Mouse (Mus musculus): ENCODE measurements at regions not wholly inside any gene's neighbourhood (a gene's known extent, or its start where the extent isn't known, plus 50 kb on each side); places are given as distances from the start of the nearest gene placed in this dataset.

- no peak for DNase-seq
Measured at GRCm38 (mm10) chr15:65646470-65646869, 631.8 kb upstream of the Gm21961 start.

DNA sequence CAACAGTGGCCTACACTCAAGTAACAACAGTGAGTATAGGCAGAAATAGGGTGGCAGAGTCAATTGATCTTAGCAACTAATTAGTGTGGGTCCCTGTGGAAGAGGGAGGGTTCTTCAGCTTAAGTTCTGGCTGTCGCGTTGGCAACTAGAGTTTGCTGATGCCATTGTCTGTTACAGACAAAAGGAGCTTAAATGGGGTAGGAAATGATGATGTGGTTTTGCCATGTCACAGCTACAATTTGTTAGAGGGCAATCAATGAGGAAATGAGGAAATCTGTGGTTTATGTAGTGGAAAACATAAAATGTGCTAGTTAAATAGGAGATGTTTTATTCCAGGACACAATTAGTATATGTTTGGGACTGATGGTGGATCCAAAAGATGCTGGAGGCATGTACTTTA is 624.8 kb upstream of the Gm21961 start:
- DNase-seq = no peak

DNA sequence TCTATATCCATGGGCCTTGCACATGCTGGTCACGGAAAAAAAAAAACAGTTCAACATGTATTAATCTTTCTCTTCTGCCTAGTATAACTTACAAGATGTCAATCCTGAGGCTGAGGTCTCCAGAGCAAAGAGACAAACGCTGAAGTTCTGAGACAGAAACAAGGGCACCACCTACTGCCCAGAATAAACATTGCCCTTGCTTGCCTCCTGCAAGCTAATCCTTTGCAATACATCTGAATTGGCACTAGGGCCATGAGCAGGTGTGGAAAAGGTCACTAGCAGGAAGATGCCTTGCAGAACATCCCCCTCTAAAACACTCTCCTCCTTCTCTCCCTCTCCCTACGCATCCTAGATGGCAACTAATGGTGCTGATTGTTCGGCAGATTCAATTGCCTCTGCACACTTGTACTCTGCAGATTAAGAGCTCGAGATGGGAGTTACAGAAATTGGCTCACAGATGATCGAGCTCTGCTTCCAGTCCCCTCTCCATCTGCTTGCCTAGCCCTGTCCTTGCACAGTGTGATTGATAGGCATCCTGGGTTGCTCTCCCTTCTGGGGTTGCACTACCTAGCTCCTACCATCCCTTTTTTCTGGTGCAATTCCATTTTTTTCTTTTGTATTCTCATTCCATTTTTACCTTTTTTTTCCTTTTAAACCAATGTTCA is 622.9 kb upstream of the Gm21961 start:
- peak; percentile 72 for DNase-seq

- DNase-seq = no peak
Measured at GRCm38 (mm10) chr15:65632440-65632839, 617.7 kb upstream of the Gm21961 start.

- no peak for DNase-seq
Measured at GRCm38 (mm10) chr15:65630476-65630875, 615.8 kb upstream of the Gm21961 start.

GRCm38 (mm10) chr15:65592718-65593477 is 578.2 kb upstream of the Gm21961 start:
- peak; percentile 92 for DNase-seq

DNA sequence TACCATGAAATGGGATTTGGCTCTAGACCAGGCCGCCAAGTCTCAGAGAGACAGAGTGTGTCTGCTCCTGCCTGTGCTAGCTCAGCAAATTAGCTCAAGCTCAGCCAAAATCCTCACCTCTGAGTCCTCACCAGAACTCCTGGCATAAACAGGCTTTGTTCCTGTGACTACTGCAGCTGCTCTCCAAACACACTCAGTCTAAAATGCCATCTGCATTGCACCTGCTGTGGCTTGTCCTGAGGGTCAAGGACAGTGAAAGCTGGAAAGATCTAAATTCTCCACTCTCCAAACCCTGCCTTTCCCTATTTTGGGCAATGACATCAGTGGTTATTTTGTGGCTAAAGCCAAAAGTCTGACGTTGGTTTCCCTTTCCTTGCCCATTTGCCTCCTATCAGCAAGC is 570.9 kb upstream of the Gm21961 start:
- DNase-seq = no peak

- peak; percentile 14 for DNase-seq
Measured at GRCm38 (mm10) chr15:65579353-65579752, 564.6 kb upstream of the Gm21961 start.

GRCm38 (mm10) chr15:65567931-65568330 is 553.2 kb upstream of the Gm21961 start:
- peak; percentile 6 for DNase-seq

- DNase-seq = no peak
Measured at GRCm38 (mm10) chr15:65557846-65558835, 543.4 kb upstream of the Gm21961 start.

DNA sequence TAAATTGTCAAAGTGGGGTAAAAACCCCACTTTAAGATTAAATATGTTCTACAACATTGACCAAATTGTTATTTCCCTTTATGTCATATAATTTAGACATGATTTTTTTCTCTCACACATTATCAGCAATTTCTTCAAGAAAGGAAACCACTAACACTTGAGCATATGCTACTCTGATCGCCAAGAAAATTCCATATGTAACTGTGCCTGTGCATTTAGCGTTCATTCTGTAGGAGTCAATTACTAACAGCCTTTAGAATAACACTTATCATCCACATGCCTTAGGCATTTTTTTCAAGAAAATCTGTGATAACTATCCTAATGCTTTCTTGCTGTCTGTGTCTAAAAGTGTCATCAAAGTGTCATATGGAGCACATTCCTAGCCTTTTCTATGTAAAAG is 534.3 kb upstream of the Gm21961 start:
- no peak for DNase-seq

DNA sequence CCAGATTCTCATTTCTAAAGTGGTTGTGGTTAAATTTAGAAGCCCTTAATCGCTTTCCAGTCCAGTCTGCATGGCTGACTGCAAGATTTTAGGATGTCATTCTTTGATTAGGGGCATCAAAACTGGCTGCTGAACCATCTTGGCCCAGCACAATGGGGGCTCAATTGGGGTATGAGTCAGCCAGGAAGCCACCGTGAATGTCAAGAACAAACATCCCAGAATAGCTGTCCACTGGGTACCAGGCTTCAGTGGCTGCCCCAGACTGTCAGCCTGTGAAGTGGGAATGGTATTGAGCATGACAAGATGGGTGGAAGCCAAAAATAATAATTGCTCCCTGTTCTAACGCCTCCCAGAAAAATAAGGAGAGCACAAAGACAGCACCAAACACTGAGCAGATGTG is 520.9 kb upstream of the Gm21961 start:
- no peak for DNase-seq

GRCm38 (mm10) chr15:65532241-65532640 is 517.5 kb upstream of the Gm21961 start:
- peak; percentile 6 for DNase-seq

DNA sequence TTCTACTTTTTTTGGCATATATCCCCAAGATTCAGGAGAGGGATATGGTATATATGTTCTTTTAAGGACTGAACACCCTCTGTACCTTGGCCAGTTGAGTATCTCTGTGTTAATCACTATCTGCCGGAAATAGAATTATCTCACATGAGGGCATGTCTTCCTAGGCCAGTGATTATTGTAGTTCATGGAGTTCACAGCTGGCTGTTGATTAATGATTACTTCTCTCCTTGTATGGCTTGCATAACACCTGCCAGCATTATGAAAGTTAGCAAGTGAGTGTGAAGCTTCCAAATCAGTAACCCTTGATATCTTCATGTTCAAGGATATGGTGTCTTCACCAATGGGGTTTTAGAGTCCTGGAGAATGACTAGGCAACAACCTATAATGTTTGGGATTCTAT is 488.0 kb upstream of the Gm21961 start:
- no peak for DNase-seq

DNA sequence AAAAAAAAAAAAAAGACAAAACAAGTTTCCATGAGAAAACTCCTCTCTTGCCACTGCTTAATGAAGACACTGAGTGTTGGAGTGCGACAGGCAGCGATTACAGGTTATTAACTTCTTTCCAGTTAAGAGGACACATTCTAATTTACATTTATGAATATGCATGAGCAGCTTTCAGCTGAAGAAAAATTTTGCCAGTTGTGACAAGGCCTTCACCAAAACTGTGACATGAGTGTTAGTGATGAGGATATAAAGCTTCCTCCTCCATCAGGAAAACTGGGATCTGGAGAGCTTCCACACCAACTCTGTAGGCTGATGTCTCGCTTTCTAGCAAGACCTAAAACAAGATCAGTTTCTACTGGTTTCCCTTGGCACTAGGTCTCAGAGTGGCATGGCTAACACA is 464.2 kb upstream of the Gm21961 start:
- DNase-seq = no peak

GRCm38 (mm10) chr15:65455203-65455816 is 440.6 kb upstream of the Gm21961 start:
- DNase-seq = peak; percentile 54

- peak; percentile 74 for DNase-seq
Measured at GRCm38 (mm10) chr15:65452258-65453028, 437.7 kb upstream of the Gm21961 start.

DNA sequence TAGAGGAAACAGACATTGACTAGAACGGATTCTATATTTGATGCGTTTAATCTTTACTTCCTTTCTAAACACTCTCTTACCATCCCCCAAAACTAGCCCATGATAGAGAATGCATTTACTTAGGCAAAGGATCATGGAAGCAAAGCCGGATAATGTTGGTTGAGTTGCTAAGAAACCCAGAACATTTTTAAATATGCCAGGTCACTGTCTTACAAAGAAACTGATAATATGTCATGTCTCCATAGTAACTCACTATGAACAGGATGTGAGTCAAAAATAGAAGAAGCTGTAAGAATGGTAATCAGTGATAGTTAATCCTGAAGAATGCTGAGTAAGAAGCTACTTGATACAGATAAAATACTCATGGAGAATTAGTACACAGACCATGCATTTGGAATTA is 405.0 kb upstream of the Gm21961 start:
- DNase-seq = peak; percentile 3
